Mouse (Mus musculus) left cerebral cortex, adult 2 months (tissue): ENCODE measurements around the gene Pdcd1lg2. TPM values are rescaled to one million over a fixed set of nuclear protein-coding genes. Genes with fewer than 3 reads are reported as not detected.

Source experiments
- DNase-seq, 2 experiments: peaks; one replicate each; pipeline ENCODE4 v3.0.0; 2021 to 2022; ENCODE audit warnings: low spot score in 2 of 2, mixed read lengths in 1 of 2; ENCODE audit errors: extremely low spot score in 1 of 2
- H3K27ac ChIP-seq: fragments of 200-600 bp; 2 replicates; pipeline ENCODE4 v1.8.1; 2022
- H3K4me3 ChIP-seq: fragments of 200-600 bp; 2 replicates; pipeline ENCODE4 v1.8.1; 2022
- CTCF ChIP-seq: fragments of 200-600 bp; IDR thresholded peaks from 2 replicates; pipeline ENCODE4 v1.8.1; 2022; ENCODE audit warnings: antibody characterized with exemption, mild to moderate bottlenecking, moderate library complexity
- intact Hi-C: fragments of 180-260 bp; cut with DNase I; formaldehyde crosslinking; loops from one replicate; pipeline ENCODE4 v1.15.1; 2025
- total RNA-seq, 2 experiments: library from RNA; stranded (reverse); gene quantifications; 2 replicates each; pipeline ENCODE4 v1.2.3; 2021

Gene Pdcd1lg2
- total RNA-seq, 2 experiments from 2014 or later = 0.32 TPM; not detected in 1

DNA sequence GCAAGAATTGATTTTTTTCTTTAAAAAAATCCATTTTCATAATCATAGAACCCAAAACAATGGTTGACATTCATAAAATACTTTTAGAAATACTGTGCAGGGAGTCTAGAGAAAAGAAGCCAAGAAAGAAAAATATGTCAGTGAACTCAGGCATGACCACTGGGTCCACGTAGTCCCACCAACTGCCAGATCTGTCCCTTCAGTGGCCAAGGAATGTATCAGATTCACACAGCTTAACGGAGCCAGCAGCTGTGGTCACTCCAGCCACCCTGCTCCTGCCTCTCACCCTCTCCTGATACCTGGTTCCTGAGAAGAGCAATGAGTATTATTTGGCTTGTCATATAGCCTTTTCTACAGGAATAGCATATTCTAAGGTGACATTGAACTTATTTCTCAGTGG lies 72.7 kb downstream of the Pdcd1lg2 start:
- DNase-seq = no peak
- intact Hi-C loops = no loop called here
- H3K4me3 ChIP-seq = no peak overlapping the region
- TF ChIP-seq CTCF = no peak
- no peak overlapping the region for H3K27ac ChIP-seq

- no peak for DNase-seq
- H3K4me3 ChIP-seq = no peak overlapping the region
- intact Hi-C loops = no loop called here
- H3K27ac ChIP-seq = peak overlapping the region; percentile 63; the same call in 1 of the 2 replicates
- no peak for TF ChIP-seq CTCF
These were observed 73.8 kb downstream of the Pdcd1lg2 start for GRCm38 (mm10) chr19:29484537-29484936.

DNA sequence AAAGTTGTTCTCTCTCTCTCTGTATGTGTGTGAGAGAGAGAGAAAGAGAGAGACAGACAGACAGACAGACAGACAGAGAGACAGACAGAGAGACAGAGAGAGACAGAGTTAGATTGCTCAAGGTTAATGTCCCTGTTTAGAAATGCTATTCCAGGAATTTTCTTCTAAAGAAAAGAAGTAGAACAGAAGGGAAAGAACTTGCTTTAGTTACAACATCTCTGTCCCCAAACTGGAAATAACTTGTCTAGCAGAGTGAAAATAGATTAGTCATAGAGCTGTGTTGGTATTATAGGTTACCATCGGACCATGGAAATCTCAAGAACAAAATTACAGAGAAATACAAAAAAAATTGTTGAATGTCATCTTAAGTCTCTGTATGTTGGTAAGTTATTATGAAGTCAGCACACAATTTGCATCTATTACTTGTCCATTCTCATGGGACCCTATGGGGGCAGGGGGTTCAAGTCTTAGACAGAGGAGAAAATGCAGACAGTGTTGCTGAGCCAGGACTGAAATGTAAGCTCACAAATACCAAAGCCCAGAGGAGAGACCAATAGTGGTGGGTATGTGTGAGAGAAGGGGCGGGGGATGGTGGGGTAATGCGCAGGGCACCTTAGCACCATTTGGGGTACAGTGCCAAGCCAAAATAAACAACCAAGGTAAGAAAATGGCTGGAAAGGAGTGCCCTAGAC lies 74.7 kb downstream of the Pdcd1lg2 start:
- Histone ChIP-seq H3K27ac (peak overlapping the region; percentile 63; the same call in 1 of the 2 replicates), H3K4me3 (no peak overlapping the region)
- intact Hi-C loops = loop anchor here (5.0 kb wide), 1 partner anchor 33 kb away; no protein-coding TSS in a partner anchor
- DNase-seq = no peak
- no peak for TF ChIP-seq CTCF

- no peak for TF ChIP-seq CTCF
- no peak for DNase-seq
- Histone ChIP-seq H3K4me3 (no peak overlapping the region), H3K27ac (no peak overlapping the region)
- intact Hi-C loops = loop anchor here (5.0 kb wide), 1 partner anchor 34 kb away; no protein-coding TSS in a partner anchor
These were observed 76.0 kb downstream of the Pdcd1lg2 start for GRCm38 (mm10) chr19:29486545-29487206.

DNA sequence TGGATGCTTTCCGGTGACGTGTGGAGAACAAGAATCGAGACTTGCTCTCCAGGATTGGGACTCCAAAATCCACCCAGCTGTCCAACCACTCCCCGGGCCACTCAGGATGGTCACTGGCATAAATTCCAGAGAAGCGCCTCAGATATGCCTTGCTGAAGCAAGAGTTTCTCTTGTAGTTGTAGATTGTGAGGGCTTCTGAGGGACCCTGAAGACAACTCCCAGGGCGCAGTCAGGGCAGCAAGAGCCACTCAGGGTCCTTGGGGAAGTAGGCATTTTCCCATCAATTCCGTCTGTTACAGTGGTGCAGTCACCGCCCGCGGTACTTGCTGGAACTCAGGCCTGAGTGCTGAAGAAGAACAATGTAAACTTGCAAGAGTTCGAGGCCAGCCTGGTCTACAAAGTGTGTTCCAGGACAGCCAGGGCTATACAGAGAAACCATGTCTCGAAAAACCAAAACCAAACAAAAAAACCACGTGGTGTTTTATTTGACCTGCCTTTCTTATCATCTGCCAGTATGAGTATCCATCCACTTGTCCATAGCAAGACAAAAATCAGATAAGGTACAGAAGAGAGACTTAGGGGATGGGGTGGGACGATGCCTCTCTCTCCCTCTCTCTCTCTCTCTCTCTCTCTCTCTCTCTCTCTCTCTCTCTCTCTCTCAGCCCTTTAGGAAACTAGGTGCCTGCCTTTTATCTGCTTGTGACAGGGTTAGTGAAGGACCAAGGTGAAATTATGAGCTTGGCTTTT lies 76.8 kb downstream of the Pdcd1lg2 start:
- intact Hi-C loops = loop anchor here (5.0 kb wide), 1 partner anchor 35 kb away; no protein-coding TSS in a partner anchor
- H3K4me3 ChIP-seq = no peak overlapping the region
- no peak for TF ChIP-seq CTCF
- no peak overlapping the region for H3K27ac ChIP-seq
- no peak for DNase-seq

GRCm38 (mm10) chr19:29488073-29488390 lies 77.3 kb downstream of the Pdcd1lg2 start:
- TF ChIP-seq CTCF = no peak
- intact Hi-C loops = loop anchor here (5.0 kb wide), 1 partner anchor 36 kb away; no protein-coding TSS in a partner anchor
- Histone ChIP-seq H3K27ac (no peak overlapping the region), H3K4me3 (no peak overlapping the region)
- DNase-seq = no peak

GRCm38 (mm10) chr19:29488420-29488819 lies 77.7 kb downstream of the Pdcd1lg2 start:
- intact Hi-C loops = loop anchor here (5.0 kb wide), 1 partner anchor 36 kb away; no protein-coding TSS in a partner anchor

DNA sequence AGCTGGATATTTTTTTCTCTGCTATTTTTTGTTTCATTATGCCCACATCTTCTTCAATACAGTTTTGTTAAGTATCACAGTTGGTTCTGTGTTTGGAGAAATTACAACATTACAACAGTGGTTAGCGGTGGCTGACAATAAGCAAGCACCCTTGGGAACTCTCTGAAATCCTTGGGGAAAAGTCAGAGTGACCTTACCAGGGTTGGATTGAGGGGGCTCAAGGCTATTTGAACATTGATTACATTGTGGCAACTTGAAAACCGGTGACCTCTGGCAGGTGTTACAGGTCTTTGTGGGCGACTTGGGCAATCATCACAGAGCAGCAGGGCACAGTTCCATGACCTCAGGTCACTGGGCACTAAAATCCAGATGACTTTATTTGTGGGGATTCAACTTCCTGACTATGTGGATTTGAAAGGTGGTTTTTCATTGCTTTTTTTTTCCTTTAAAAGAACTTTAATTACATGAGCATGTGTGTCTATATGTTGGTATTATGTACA lies 79.1 kb downstream of the Pdcd1lg2 start:
- H3K4me3 ChIP-seq = no peak overlapping the region
- intact Hi-C loops = loop anchor here (5.0 kb wide), 1 partner anchor 38 kb away; no protein-coding TSS in a partner anchor
- no peak for TF ChIP-seq CTCF
- DNase-seq = no peak
- H3K27ac ChIP-seq = no peak overlapping the region

More at GRCm38 (mm10) chr19:29488420-29488819, 77.7 kb downstream of the Pdcd1lg2 start:
- Histone ChIP-seq H3K4me3 (no peak overlapping the region), H3K27ac (no peak overlapping the region)
- TF ChIP-seq CTCF = no peak
- DNase-seq = no peak

DNA sequence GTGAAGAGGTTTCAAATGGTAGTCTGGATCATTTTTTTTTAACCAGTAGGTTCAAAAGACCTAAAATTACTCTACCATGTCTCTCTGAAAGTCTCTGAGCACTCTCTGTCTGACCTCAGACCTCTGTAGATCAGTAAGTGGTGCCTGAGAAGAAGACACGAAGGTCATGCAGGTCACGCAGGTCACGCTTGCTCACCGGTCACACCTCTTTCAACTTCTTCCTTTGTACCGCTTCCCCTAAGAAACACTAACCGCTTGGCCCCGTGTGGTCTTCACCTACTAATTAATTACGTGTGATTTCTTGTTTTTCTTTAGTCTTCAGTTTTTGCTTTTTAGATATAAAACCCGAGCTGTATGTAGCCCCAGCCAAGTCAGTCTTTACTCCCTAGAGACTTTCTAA lies 80.7 kb downstream of the Pdcd1lg2 start:
- no peak overlapping the region for H3K27ac ChIP-seq
- DNase-seq = no peak
- TF ChIP-seq CTCF = no peak
- intact Hi-C loops = no loop called here
- H3K4me3 ChIP-seq = no peak overlapping the region

GRCm38 (mm10) chr19:29494454-29494853 lies 83.7 kb downstream of the Pdcd1lg2 start:
- intact Hi-C loops = no loop called here
- Histone ChIP-seq H3K4me3 (no peak overlapping the region), H3K27ac (no peak overlapping the region)
- no peak for TF ChIP-seq CTCF
- DNase-seq = no peak

- TF ChIP-seq CTCF = no peak
- no peak for DNase-seq
- H3K27ac ChIP-seq = no peak overlapping the region
- intact Hi-C loops = no loop called here
- H3K4me3 ChIP-seq = no peak overlapping the region
These were observed 85.4 kb downstream of the Pdcd1lg2 start for GRCm38 (mm10) chr19:29496001-29496597.
